Mouse (Mus musculus) left cerebral cortex, postnatal 36 days (tissue): ENCODE data around the gene Kif27. TPM values are rescaled to one million over a fixed set of nuclear protein-coding genes. Genes with fewer than 3 reads are reported as not detected.
"Not testable (repeated sequence)": the region's sequence is repeated elsewhere in the genome, so short reads cannot be mapped to it uniquely, and the experiment has no call there.

Source experiments
- DNase-seq, 2 experiments: peaks; one replicate each; pipeline ENCODE4 v3.0.0; 2021 to 2022; ENCODE audit warnings: low spot score in 2 of 2, mixed read lengths in 1 of 2
- intact Hi-C: fragments of 180-260 bp; cut with DNase I; formaldehyde crosslinking; loops from one replicate; pipeline ENCODE4 v1.15.1; 2025
- total RNA-seq, 2 experiments: library from RNA; stranded (reverse); gene quantifications; 2 replicates each; pipeline ENCODE4 v1.2.3; 2021

The Kif27 gene
- total RNA-seq = 1 to 10 TPM; 2.7 to 3.2 TPM

GRCm38 (mm10) chr13:58358629-58359303, at the start of gene Kif27:
Kif27 (minus strand) TSS chr13:58359122.
- intact Hi-C loops = no loop called here

DNA sequence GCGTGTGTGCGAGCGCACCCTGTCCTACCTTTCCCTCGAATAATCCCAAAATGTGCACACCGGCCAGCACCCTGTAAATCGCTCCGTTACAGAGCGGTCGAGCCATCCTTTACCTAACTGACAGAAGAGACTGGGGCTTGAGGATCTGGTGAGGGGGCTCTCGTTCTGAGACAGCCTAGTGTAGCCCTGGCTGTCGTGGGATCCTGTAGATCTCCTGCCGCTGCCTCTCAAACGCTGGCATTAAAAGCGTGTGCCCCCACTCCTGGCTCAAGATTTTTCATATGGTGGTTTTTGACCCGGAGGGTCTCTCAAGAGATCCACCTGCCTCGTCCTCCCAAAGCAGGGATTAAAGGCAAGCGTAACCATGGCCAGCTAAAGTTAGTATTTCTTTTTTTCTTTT, 44.3 kb upstream of the Kif27 start, which contains the start of gene Hnrnpk:
Gene Hnrnpk (minus strand): TSS at position 101 of the 400 bp plus-strand sequence.
- intact Hi-C loops = loop anchor here (2.0 kb wide), 1 partner anchor 140 kb away; no protein-coding TSS in a partner anchor
- DNase-seq = not testable (repeated sequence)

More at GRCm38 (mm10) chr13:58358629-58359303, at the start of gene Kif27:
- peak; percentile 46 to 49 for DNase-seq

DNA sequence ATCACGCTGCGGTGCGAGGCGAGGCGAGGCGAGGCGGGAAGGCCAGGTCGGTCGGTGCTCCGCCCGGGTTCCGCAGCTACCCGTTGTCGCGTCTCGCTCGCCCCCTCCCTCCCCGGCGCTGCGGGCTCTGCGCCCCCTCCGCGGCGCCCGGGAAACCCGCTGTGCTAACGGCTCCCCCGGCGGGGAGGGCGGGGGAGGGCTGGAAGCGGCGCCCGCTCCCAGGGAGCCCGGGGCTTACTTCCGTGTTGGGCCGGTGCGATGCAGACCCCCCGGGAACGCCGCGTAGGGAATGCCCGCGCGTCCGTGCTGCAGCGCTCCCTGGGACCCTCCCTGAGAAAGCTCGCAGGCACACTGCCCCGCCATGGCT, 43.8 kb upstream of the Kif27 start:
- intact Hi-C loops = loop anchor here (2.0 kb wide), 1 partner anchor 140 kb away; no protein-coding TSS in a partner anchor
- DNase-seq = no peak

- DNase-seq = peak; percentile 99
- intact Hi-C loops = loop anchor here (2.0 kb wide), 1 partner anchor 141 kb away; no protein-coding TSS in a partner anchor
Measured at GRCm38 (mm10) chr13:58402003-58402743, 43.3 kb upstream of the Kif27 start, which contains the start of gene Rmi1. Rmi1 (plus strand) TSS chr13:58402248.

- DNase-seq = peak; percentile 73 to 78
- intact Hi-C loops = loop anchor here (2.0 kb wide), 1 partner anchor 141 kb away; no protein-coding TSS in a partner anchor
Measured at GRCm38 (mm10) chr13:58401135-58402002, 42.4 kb upstream of the Kif27 start.

DNA sequence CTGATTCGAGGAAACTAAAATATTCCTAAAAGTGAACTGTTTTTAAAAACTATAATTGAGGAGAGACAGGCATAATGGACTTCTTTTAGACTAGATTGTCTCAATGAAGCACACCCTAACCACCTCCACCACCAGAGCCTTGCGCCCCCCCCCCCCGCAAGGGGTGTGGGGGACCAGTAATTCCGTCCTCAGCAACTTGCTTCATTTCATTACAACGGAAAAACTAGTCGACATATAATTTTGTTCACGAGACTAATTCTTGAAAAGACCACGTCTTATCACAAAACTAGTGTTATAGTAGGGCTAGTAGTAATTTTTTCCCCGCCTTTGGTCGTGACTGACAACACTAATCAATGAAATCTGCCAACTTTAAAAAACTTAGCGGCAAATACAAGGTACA, 41.7 kb upstream of the Kif27 start:
- intact Hi-C loops = no loop called here
- DNase-seq = no peak

- DNase-seq = no peak
- intact Hi-C loops = no loop called here
Measured at GRCm38 (mm10) chr13:58397651-58398050, 38.7 kb upstream of the Kif27 start.

DNA sequence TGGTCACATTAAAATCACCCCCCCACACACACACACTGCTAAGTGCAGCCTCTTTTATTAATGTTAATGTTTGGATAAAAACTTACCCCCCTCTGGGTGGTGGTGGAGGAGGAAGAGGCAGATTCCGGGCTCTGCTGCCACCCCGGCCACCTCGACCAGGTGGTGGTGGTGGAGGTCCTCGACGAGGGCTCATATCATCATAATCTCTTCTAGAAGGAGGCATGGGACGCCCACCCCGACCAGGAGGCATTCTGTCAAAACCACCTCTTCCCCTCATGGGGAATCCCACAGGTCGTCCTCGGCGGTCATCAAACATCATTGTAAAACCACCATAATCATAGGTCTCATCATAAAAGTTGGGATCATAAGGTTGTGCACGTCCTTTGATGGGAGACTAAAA, 35.5 kb upstream of the Kif27 start:
- intact Hi-C loops, DNase-seq: not testable (repeated sequence)

DNA sequence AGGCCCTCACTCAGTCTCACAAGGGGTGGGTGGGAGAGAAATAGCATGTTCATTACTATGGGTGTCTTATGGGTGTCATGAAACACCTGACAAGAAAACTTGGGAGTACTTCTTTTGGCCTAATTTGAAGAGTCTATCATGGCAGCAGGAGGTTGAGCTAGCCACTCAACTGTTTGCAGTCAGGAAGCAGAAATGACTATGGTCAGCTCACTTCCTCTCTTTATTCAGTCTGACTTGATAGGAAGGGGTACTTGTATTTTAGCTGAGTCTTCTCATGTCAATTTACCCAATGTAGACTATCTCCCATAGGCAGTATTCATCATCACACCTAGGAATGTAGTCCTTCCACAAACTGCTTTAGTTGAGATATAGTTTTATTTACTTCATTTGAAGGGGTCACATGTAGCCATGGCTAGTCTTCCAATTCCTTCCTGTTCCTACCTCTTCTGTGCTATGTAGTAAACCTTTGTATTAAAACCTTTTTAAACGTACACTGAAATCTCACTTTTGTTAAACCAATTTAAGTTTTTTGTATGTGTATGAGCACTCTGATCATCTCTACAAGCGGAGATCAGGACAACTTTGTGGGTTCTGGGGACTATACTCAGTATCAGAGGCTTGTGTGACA, 30.5 kb upstream of the Kif27 start:
- DNase-seq = no peak
- intact Hi-C loops = loop anchor here (2.0 to 10.0 kb wide), 3 partner anchors 153 to 375 kb away; no protein-coding TSS in a partner anchor

DNA sequence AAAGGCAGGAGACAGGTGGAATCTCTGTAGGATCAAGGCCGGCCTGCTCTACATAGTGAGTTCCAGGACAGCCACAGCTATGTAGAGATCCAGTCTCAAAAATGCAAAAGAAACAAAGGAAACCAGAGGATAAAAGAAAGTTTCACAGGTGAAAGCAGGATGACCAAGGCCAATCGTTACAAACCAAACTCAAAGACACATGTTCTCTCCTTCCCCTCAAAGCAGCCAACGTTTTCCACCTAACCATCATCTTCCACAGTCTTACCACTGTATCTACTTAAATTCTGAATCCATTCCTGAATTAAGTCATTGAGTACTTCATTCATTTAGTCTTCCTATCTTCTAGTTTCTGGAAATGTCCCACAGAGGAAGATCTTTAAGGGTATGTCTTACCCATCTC, 29.5 kb upstream of the Kif27 start:
- intact Hi-C loops = loop anchor here (2.0 to 10.0 kb wide), 3 partner anchors 154 to 374 kb away; no protein-coding TSS in a partner anchor

DNA sequence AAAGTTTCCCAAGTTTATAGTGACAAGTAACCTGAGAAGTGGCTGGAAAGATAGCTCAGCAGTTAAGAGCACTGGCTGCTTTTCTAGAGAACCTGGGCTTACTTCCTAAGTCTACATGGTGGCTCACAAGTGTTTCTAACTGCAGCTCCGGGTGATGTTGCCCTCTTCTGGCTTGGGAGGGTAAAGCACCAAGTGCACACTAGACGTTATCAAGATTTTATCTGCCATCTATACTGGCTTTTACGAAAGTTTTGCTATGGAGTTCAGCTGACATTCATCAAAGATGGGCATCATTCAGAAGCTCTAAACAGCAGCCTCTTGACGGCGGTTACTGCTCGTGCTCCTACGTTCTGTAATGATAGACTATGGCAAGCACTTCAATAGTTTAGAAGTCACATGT, 29.0 kb upstream of the Kif27 start:
- intact Hi-C loops = loop anchor here (2.0 to 10.0 kb wide), 4 partner anchors 99 to 373 kb away; no protein-coding TSS in a partner anchor

More for the DNA sequence above, 29.5 kb upstream of the Kif27 start:
- DNase-seq = no peak

GRCm38 (mm10) chr13:58385547-58385920, 26.6 kb upstream of the Kif27 start:
- intact Hi-C loops = loop anchor here (5.0 to 10.0 kb wide), 2 partner anchors 157 to 371 kb away; no protein-coding TSS in a partner anchor
- DNase-seq = no peak

More for the DNA sequence above, 29.0 kb upstream of the Kif27 start:
- peak; percentile 38 to 63 for DNase-seq

DNA sequence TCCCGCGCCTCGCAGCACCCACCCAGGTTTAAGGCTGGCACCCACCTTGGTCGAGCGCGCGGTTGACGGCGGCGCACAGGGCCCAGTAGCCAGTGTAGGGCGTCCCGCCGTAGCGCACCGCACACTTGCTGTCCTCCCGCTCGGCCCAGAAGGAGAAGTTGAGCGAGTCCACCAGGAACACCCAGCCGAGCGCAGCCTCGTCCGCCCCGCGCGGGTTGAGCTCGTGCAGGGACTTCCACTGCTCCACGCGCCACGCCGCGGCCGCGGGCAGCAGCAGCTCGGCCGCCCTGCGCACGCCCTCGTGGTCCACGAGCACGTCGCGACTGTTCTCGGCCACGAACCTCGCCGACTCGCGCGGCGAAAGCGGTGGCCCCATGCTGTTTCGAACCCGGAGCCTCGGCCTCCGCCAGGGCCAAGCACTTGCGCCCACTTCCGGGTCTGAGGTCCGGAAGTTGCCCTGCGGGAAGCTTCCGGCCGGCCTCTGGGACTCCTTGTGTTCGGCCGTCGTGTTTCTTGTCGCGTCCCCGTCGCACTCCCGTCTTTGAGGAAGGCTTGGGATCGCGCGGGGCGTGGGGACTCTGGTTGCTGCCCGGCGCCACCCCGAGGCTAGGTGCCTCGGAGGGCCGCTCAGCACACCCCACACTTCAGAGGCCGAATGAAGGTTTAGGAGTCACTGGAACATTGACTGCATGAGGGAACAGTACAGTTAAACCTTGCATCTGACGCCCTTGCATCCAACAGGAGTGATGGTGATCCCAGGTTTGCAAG, 26.0 kb upstream of the Kif27 start, which contains the start of gene 2210016F16Rik:
Gene 2210016F16Rik (minus strand): TSS at position 447 of the 768 bp plus-strand sequence.
- intact Hi-C loops = loop anchor here (5.0 to 10.0 kb wide), 2 partner anchors 157 to 370 kb away; no protein-coding TSS in a partner anchor
- DNase-seq = peak; percentile 52 to 55

DNA sequence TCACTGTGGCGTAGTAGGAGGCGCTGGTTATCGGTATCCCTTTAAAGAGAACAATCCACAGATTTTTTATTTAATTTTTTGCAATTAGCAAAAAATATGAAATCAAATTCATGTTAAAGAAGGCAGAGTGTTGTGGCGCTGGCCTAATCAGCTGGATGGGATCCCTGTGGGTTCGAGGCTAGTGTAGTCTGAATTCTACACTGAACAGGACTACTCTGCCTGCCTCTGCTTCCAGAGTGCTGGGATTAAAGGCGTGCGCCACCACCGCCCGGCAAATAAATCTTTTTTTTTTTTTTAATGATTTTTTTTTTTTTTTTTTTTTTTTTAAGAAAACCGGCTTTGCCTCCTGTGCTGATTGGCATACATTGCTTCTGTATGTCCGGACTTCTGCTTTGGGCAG, 25.4 kb upstream of the Kif27 start:
- intact Hi-C loops = loop anchor here (10.0 kb wide), 1 partner anchor 370 kb away; no protein-coding TSS in a partner anchor
- DNase-seq = no peak

GRCm38 (mm10) chr13:58373153-58373470, 14.2 kb upstream of the Kif27 start:
- no peak for DNase-seq
- intact Hi-C loops = no loop called here

GRCm38 (mm10) chr13:58372278-58373152, 13.6 kb upstream of the Kif27 start:
- DNase-seq = no peak
- intact Hi-C loops = no loop called here

DNA sequence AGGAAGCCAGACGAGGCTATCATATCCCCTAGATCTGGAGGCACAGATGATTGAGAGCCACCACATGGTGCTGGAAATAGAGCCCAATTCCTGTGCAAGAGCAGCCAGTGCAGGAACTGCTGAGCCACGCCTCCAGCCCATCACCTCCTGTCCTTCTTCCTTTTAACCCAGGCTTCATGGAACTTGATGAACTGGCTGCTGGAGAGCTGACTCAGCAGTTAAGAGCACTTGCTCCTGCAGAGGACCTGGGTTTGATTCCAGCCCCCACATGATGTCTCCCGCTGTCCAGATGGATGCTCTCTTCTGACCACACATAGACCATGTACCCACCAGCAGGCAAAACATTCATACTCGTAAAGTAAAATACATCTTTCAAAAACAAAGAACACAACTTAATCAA, 9.9 kb upstream of the Kif27 start:
- intact Hi-C loops = no loop called here
- no peak for DNase-seq
